Mouse (Mus musculus): ENCODE data around the gene Abhd5. TPM values are rescaled to one million over a fixed set of nuclear protein-coding genes. Genes with fewer than 3 reads are reported as not detected.

Abhd5 gene
- total and polyA plus RNA-seq, 3 experiments: 6.0 to 12.2 (median 8.8) TPM

DNA sequence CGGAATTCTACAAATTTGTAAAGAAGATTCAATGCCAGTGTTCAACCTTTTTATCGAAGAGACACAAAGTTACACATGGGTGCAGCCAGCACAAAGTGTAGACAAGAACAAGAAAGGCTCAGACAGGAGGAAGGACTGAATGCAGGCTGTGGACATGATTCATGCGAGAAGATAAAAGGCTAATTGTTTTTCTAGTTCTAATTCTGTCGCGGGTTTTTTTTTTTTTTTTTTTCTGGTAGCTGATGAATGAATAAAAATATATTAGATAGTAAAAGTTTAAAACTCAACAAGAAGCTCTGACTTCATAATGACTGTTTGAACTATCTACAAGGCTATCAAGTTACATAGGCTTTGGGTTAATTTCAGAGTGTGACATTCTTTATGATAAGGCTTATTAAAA lies 11.4 kb upstream of the Abhd5 start:
- Histone ChIP-seq H3K36me3 (replicated peaks in 1 of 2; ENCODE audit: control insufficient read depth in 1 of 2, insufficient read depth in 1 of 2, low read length in 1 of 2) (no peaks in the 10 kb centered on the region), H3K4me1 (ENCODE audit: control insufficient read depth in 1 of 2, insufficient read depth in 2 of 2) (no peaks in the 10 kb centered on the region), H3K9me3 (replicated peaks; ENCODE audit: low read length) (no peaks in the 10 kb centered on the region), H3K79me2 (replicated peaks; ENCODE audit: control insufficient read depth, extremely low read depth, insufficient read depth, poor library complexity, severe bottlenecking) (no peaks in the 10 kb centered on the region), H3K27ac (ENCODE audit: insufficient read depth, low read depth) (no peak overlapping the region), H3K4me3 (replicated peaks in 1 of 3; ENCODE audit: low read depth in 2 of 3, low read length in 2 of 3, poor library complexity in 1 of 3) (no peak overlapping the region), H3K9ac (ENCODE audit: insufficient read depth, low read depth) (no peak overlapping the region), H3K27me3 (replicated peaks) (peaks cover 3% of the 10 kb centered on the region), H3K4me2 (ENCODE audit: insufficient read depth, low read depth, poor library complexity, severe bottlenecking) (no peak overlapping the region)
- dilution Hi-C loops (cut with MboI; ENCODE audit: extremely low pct_ligation_motif_present, extremely low pct_unique_long_range_greater_than_20kb, low sequenced_read_pairs): no loop called here
- DNase-seq (ENCODE audit: extremely low read depth): no peak
- in situ Hi-C loops (cut with MboI; ENCODE audit: low pct_ligation_motif_present, low pct_unique_long_range_greater_than_20kb, low sequenced_read_pairs): no loop called here
- TF ChIP-seq HCFC1 (IDR thresholded peaks at IDR 0.05; ENCODE audit: low read depth, low read length) (no peak), ZC3H11A (IDR thresholded peaks at IDR 0.05; ENCODE audit: low read depth, low read length) (no peak), SIN3A (IDR thresholded peaks at IDR 0.05; ENCODE audit: low read length) (no peak), KAT2A (IDR thresholded peaks at IDR 0.05; ENCODE audit: insufficient replicate concordance, low read length) (no peak)

- Histone ChIP-seq H3K36me3 (replicated peaks in 1 of 2; ENCODE audit: control insufficient read depth in 1 of 2, insufficient read depth in 1 of 2, low read length in 1 of 2) (no peaks in the 10 kb centered on the region), H3K9ac (ENCODE audit: insufficient read depth, low read depth) (no peak overlapping the region), H3K27ac (ENCODE audit: insufficient read depth, low read depth) (no peak overlapping the region), H3K27me3 (replicated peaks) (peaks cover 3% of the 10 kb centered on the region), H3K4me3 (replicated peaks in 1 of 3; ENCODE audit: low read depth in 2 of 3, low read length in 2 of 3, poor library complexity in 1 of 3) (no peak overlapping the region), H3K4me1 (ENCODE audit: control insufficient read depth in 1 of 2, insufficient read depth in 2 of 2) (no peaks in the 10 kb centered on the region), H3K4me2 (ENCODE audit: insufficient read depth, low read depth, poor library complexity, severe bottlenecking) (no peak overlapping the region), H3K79me2 (replicated peaks; ENCODE audit: control insufficient read depth, extremely low read depth, insufficient read depth, poor library complexity, severe bottlenecking) (no peaks in the 10 kb centered on the region), H3K9me3 (replicated peaks; ENCODE audit: low read length) (no peaks in the 10 kb centered on the region)
- no peak for DNase-seq (ENCODE audit: extremely low read depth)
- in situ Hi-C loops (cut with MboI; ENCODE audit: low pct_ligation_motif_present, low pct_unique_long_range_greater_than_20kb, low sequenced_read_pairs): no loop called here
- no peak for TF ChIP-seq E2F4 (IDR thresholded peaks at IDR 0.05; ENCODE audit: insufficient replicate concordance, low read depth, low read length)
- no peak for TF ChIP-seq SMC3 (IDR thresholded peaks at IDR 0.05; ENCODE audit: low read depth, low read length)
- dilution Hi-C loops (cut with MboI; ENCODE audit: extremely low pct_ligation_motif_present, extremely low pct_unique_long_range_greater_than_20kb, low sequenced_read_pairs): no loop called here
Measured at GRCm38 (mm10) chr9:122343399-122343798, 8.0 kb upstream of the Abhd5 start.

DNA sequence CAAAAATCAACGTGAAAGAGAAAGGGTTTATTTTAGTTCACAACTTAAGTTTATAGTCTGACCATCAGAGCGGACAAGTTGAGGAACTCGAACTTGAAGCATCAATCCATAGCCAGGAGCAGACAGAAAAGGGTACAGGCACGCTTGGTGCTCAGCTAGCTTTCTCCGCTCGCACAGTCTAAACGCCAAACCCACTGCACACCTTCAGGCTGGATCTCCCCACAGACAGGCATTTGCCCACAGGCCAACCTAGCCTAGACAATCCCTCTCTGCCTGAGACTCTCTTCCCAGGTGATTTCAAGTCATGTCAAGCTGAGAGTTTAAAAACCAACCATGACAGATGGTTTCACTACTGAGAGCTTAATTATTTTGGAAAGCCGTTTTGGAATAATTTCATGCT lies 6.8 kb upstream of the Abhd5 start:
- H3K9ac ChIP-seq (ENCODE audit: insufficient read depth, low read depth): no peak overlapping the region
- no peaks in the 10 kb centered on the region for H3K4me1 ChIP-seq (ENCODE audit: control insufficient read depth in 1 of 2, insufficient read depth in 2 of 2)
- TF ChIP-seq MYC (IDR thresholded peaks at IDR 0.05; ENCODE audit: low read depth, low read length) (no peak), ELF1 (IDR thresholded peaks at IDR 0.05; ENCODE audit: low read depth, low read length) (no peak), JUND (conservative IDR thresholded peaks at IDR 0.05; ENCODE audit: low read depth, low read length) (no peak), POLR2AphosphoS2 (IDR thresholded peaks at IDR 0.05; ENCODE audit: low read depth, low read length) (no peak), CTCF (conservative IDR thresholded peaks at IDR 0.05 in 1 of 2, IDR thresholded peaks at IDR 0.05 in 1 of 2; ENCODE audit: low read depth in 2 of 2, low read length in 2 of 2) (no peak), KAT2A (IDR thresholded peaks at IDR 0.05; ENCODE audit: insufficient replicate concordance, low read length) (no peak), NRF1 (IDR thresholded peaks at IDR 0.05; ENCODE audit: low read depth, low read length) (no peak), GABPA (IDR thresholded peaks at IDR 0.05; ENCODE audit: insufficient replicate concordance, low read depth, low read length) (no peak), RCOR1 (conservative IDR thresholded peaks at IDR 0.05; ENCODE audit: low read depth, low read length) (no peak), ZMIZ1 (IDR thresholded peaks at IDR 0.05; ENCODE audit: low read depth, low read length) (no peak), ZNF384 (IDR thresholded peaks at IDR 0.05; ENCODE audit: low read depth, low read length) (no peak), RAD21 (IDR thresholded peaks at IDR 0.05; ENCODE audit: low read depth, low read length) (no peak), MXI1 (IDR thresholded peaks at IDR 0.05; ENCODE audit: low read depth, low read length) (no peak), JUN (IDR thresholded peaks at IDR 0.05; ENCODE audit: insufficient read depth, low read depth, low read length) (no peak), EP300 (IDR thresholded peaks at IDR 0.05; ENCODE audit: low read length) (no peak), IRF4 (IDR thresholded peaks at IDR 0.05; ENCODE audit: low read depth, low read length) (no peak)
- H3K4me2 ChIP-seq (ENCODE audit: insufficient read depth, low read depth, poor library complexity, severe bottlenecking): no peak overlapping the region
- no peak overlapping the region for H3K27ac ChIP-seq (ENCODE audit: insufficient read depth, low read depth)
- in situ Hi-C loops (cut with MboI; ENCODE audit: low pct_ligation_motif_present, low pct_unique_long_range_greater_than_20kb, low sequenced_read_pairs): no loop called here
- dilution Hi-C loops (cut with MboI; ENCODE audit: extremely low pct_ligation_motif_present, extremely low pct_unique_long_range_greater_than_20kb, low sequenced_read_pairs): no loop called here
- H3K4me3 ChIP-seq (replicated peaks in 1 of 3; ENCODE audit: low read depth in 2 of 3, low read length in 2 of 3, poor library complexity in 1 of 3): no peak overlapping the region
- H3K36me3 ChIP-seq (replicated peaks in 1 of 2; ENCODE audit: control insufficient read depth in 1 of 2, insufficient read depth in 1 of 2, low read length in 1 of 2): no peaks in the 10 kb centered on the region
- H3K9me3 ChIP-seq (replicated peaks; ENCODE audit: low read length): no peaks in the 10 kb centered on the region
- H3K27me3 ChIP-seq (replicated peaks): peaks cover 8% of the 10 kb centered on the region
- no peaks in the 10 kb centered on the region for H3K79me2 ChIP-seq (replicated peaks; ENCODE audit: control insufficient read depth, extremely low read depth, insufficient read depth, poor library complexity, severe bottlenecking)
- DNase-seq (ENCODE audit: extremely low read depth): no peak
